1 mouse cellular context compared by ENCODE assay signal in the genomic region with DNA sequence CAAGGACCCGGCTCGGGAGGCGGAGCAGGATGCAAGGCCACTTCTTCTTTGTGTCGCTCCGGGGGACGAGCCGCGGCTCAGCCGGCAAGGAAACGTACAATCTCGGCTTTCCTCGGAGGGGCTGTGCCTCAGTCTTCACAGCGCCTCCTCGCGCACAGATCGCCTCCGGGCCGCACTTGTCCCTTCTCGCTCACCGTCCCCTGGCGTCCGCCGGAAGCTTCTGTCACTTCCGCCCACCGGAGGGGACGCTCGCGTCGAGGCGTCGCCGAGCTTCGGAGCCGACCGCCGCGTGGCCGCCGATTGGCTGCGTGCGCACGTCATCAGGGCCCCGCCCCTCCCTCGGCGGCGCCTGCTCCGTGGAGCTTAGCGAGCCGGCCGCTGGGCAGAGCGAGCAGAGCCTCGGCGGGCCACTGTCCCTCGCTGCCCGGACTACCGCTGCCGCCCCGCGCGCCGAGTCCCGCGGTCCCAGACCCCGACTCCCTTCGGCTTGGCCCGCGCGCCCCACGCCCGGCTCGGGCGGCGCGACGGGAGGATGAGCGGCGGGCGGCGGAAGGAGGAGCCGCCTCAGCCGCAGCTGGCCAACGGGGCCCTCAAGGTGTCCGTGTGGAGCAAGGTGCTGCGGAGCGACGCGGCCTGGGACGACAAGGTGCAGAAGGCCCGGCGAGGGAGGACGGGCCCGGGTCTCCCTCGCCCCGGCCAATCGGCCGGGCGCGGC.
TF ChIP-seq lines count a peak whose summit lies in the region.

A gene (plus strand): TSS at position 357 of the 715 bp plus-strand sequence.

TF ChIP-seq in CH12.LX, 34 proteins besides CTCF, POLR2A, EP300 and RAD21 (continued from another document):
- peak; percentile 90 for TF ChIP-seq NRF1 (IDR thresholded peaks at IDR 0.05; ENCODE audit: low read depth, low read length)
- TF ChIP-seq ETS1 (conservative IDR thresholded peaks at IDR 0.05; ENCODE audit: low read depth, low read length): no peak; the same call in 1 of the 2 replicates
- TF ChIP-seq TCF12 (IDR thresholded peaks at IDR 0.05; ENCODE audit: low read depth, low read length): peak; percentile 85
- TF ChIP-seq CHD1 (IDR thresholded peaks at IDR 0.05; ENCODE audit: low read depth, low read length): no peak
- peak; percentile 43; the same call in 1 of the 2 replicates for TF ChIP-seq GABPA (IDR thresholded peaks at IDR 0.05; ENCODE audit: insufficient replicate concordance, low read depth, low read length)
- no peak for TF ChIP-seq JUN (IDR thresholded peaks at IDR 0.05; ENCODE audit: insufficient read depth, low read depth, low read length)
- TF ChIP-seq MEF2A (IDR thresholded peaks at IDR 0.05; ENCODE audit: borderline replicate concordance, low read depth, low read length): peak; percentile 79
- TF ChIP-seq UBTF (IDR thresholded peaks at IDR 0.05; ENCODE audit: low read depth, low read length): peak; percentile 95
- peak; percentile 76 for TF ChIP-seq NELFE (IDR thresholded peaks at IDR 0.05; ENCODE audit: low read depth, low read length)
- TF ChIP-seq PAX5 (IDR thresholded peaks at IDR 0.05; ENCODE audit: low read length): no peak
- TF ChIP-seq ELF1 (IDR thresholded peaks at IDR 0.05; ENCODE audit: low read depth, low read length): peak; percentile 93
- TF ChIP-seq ZNF384 (IDR thresholded peaks at IDR 0.05; ENCODE audit: low read depth, low read length): no peak
- TF ChIP-seq POLR2AphosphoS2 (IDR thresholded peaks at IDR 0.05; ENCODE audit: low read depth, low read length): no peak
- no peak; the same call in 1 of the 2 replicates for TF ChIP-seq BHLHE40 (IDR thresholded peaks at IDR 0.05; ENCODE audit: low read depth, low read length)
- no peak for TF ChIP-seq MYC (IDR thresholded peaks at IDR 0.05; ENCODE audit: low read depth, low read length)
- peak; percentile 95 for TF ChIP-seq HCFC1 (IDR thresholded peaks at IDR 0.05; ENCODE audit: low read depth, low read length)
- TF ChIP-seq USF2 (conservative IDR thresholded peaks at IDR 0.05; ENCODE audit: low read depth, low read length): no peak
- no peak; the same call in 1 of the 2 replicates for TF ChIP-seq MXI1 (IDR thresholded peaks at IDR 0.05; ENCODE audit: low read depth, low read length)
- TF ChIP-seq MAZ (IDR thresholded peaks at IDR 0.05; ENCODE audit: low read depth, low read length): peak; percentile 63; the same call in 1 of the 2 replicates
- TF ChIP-seq ZMIZ1 (IDR thresholded peaks at IDR 0.05; ENCODE audit: low read depth, low read length): peak; percentile 79
- TF ChIP-seq MAX (IDR thresholded peaks at IDR 0.05; ENCODE audit: low read length): peak; percentile 81
- no peak for TF ChIP-seq ZC3H11A (IDR thresholded peaks at IDR 0.05; ENCODE audit: low read depth, low read length)
- TF ChIP-seq KAT2A (IDR thresholded peaks at IDR 0.05; ENCODE audit: insufficient replicate concordance, low read length): peak; percentile 92; the same call in 1 of the 2 replicates
- no peak for TF ChIP-seq ZKSCAN1 (IDR thresholded peaks at IDR 0.05; ENCODE audit: borderline replicate concordance, low read depth, low read length)
- no peak for TF ChIP-seq MAFK (IDR thresholded peaks at IDR 0.05; ENCODE audit: insufficient replicate concordance, low read length)
